Mouse (Mus musculus): ENCODE measurements around the gene Gm4791.

- TF ChIP-seq CTCF (IDR thresholded peaks at IDR 0.05; ENCODE audit: low read depth) = no peak
- no peak for TF ChIP-seq EP300 (optimal IDR thresholded peaks at IDR 0.05)
Measured at GRCm38 (mm10) chr9:46969406-46969805, 29.1 kb upstream of the Gm4791 start.
